15 mouse cellular contexts compared by ENCODE assay signal in genomic region chr9:88059005-88059404, GRCm38 (mm10).
DNase-seq lines count a peak whose midpoint lies in the region; ATAC-seq and TF ChIP-seq lines count a peak whose summit lies in the region.
"Had no signal": no experiment of that assay in that cellular context is flagged by ENCODE, and none has a peak within 500 bp of the region (broad histone marks: within the 10 kb centered on the region; RNA-seq: fewer than 3 reads in every experiment).

No protein-coding gene starts in this region.

- no peak overlapping the region for H3K9ac ChIP-seq in heart, embryonic 15.5 days
- H3K9ac ChIP-seq in midbrain, embryonic 11.5 days (ENCODE audit: low read length) = no peak overlapping the region
- H3K9ac ChIP-seq in hindbrain, postnatal 0 days (replicated peaks; ENCODE audit: low read length) = no peak overlapping the region
- H3K9ac ChIP-seq in stomach, embryonic 16.5 days (ENCODE audit: low read length) = no peak overlapping the region
- H3K9ac ChIP-seq: liver, embryonic 13.5 days had no signal

- no peak for TF ChIP-seq CTCF in hindbrain, postnatal 0 days (IDR thresholded peaks at IDR 0.05; ENCODE audit: low read depth)

- no peaks in the 10 kb centered on the region for H3K36me3 ChIP-seq in heart, embryonic 15.5 days
- no peaks in the 10 kb centered on the region for H3K36me3 ChIP-seq in midbrain, embryonic 11.5 days (ENCODE audit: control insufficient read depth, insufficient read depth, low read length)
- H3K36me3 ChIP-seq in midbrain, embryonic 10.5 days = no peaks in the 10 kb centered on the region
- H3K36me3 ChIP-seq in hindbrain, postnatal 0 days (ENCODE audit: insufficient read depth, low read length) = no peaks in the 10 kb centered on the region
- H3K36me3 ChIP-seq in stomach, embryonic 16.5 days (ENCODE audit: control insufficient read depth, insufficient read depth, low read length) = no peaks in the 10 kb centered on the region
- H3K36me3 ChIP-seq: liver, embryonic 13.5 days had no signal

- no peak overlapping the region for H3K4me2 ChIP-seq in heart, embryonic 15.5 days
- H3K4me2 ChIP-seq in midbrain, embryonic 11.5 days = no peak overlapping the region
- H3K4me2 ChIP-seq in hindbrain, postnatal 0 days (ENCODE audit: low read depth, low read length) = no peak overlapping the region
- no peak overlapping the region for H3K4me2 ChIP-seq in stomach, embryonic 16.5 days (ENCODE audit: low read depth, low read length)
- H3K4me2 ChIP-seq: liver, embryonic 13.5 days had no signal

- H3K4me1 ChIP-seq in heart, embryonic 15.5 days (replicated peaks) = no peaks in the 10 kb centered on the region
- H3K4me1 ChIP-seq in midbrain, embryonic 11.5 days (ENCODE audit: control insufficient read depth, insufficient read depth, low read length) = peaks cover 3% of the 10 kb centered on the region; the same call in 1 of the 2 replicates
- H3K4me1 ChIP-seq in midbrain, embryonic 10.5 days = peaks cover 13% of the 10 kb centered on the region
- no peaks in the 10 kb centered on the region for H3K4me1 ChIP-seq in hindbrain, postnatal 0 days (ENCODE audit: insufficient read depth, low read length)
- H3K4me1 ChIP-seq in stomach, embryonic 16.5 days (ENCODE audit: control insufficient read depth, insufficient read depth, low read length) = 0 out of 2 replicates have a peak, but pooled peaks cover 4% of the 10 kb centered on the region
- H3K4me1 ChIP-seq: liver, embryonic 13.5 days had no signal

- H3K9me3 ChIP-seq in heart, embryonic 15.5 days (replicated peaks) = no peaks in the 10 kb centered on the region
- no peaks in the 10 kb centered on the region for H3K9me3 ChIP-seq in midbrain, embryonic 11.5 days (ENCODE audit: control insufficient read depth, low read length)
- no peaks in the 10 kb centered on the region for H3K9me3 ChIP-seq in midbrain, embryonic 10.5 days (replicated peaks)
- H3K9me3 ChIP-seq in hindbrain, postnatal 0 days (ENCODE audit: low read length) = no peaks in the 10 kb centered on the region
- no peaks in the 10 kb centered on the region for H3K9me3 ChIP-seq in stomach, embryonic 16.5 days (replicated peaks; ENCODE audit: control insufficient read depth, low read length)
- H3K9me3 ChIP-seq: liver, embryonic 13.5 days had no signal

- ATAC-seq in heart, embryonic 15.5 days (replicated peaks; ENCODE audit: insufficient number of reproducible peaks, insufficient read depth, low FRiP score, low read depth) = no peak
- peak; percentile 46; the same call in 1 of the 2 replicates for ATAC-seq in midbrain, embryonic 11.5 days (ENCODE audit: low FRiP score)
- 0 out of 2 replicates have a peak, but pooled peaks have one; percentile 38 for ATAC-seq in hindbrain, postnatal 0 days
- ATAC-seq in stomach, embryonic 16.5 days (ENCODE audit: insufficient read depth, low FRiP score) = peak; percentile 53

- DNase-seq in heart, postnatal 4 days = no peak
- no peak for DNase-seq in midbrain, embryonic 11.5 days (ENCODE audit: low spot score, missing footprints)
- no peak for DNase-seq in midbrain, embryonic 10.5 days (ENCODE audit: low spot score)
- DNase-seq in hindbrain, postnatal 0 days (ENCODE audit: low spot score) = no peak
- no peak for DNase-seq in right cerebral cortex, postnatal 14 days
- no peak for DNase-seq in thymus, postnatal 36 days
- DNase-seq: adrenal gland, postnatal 25 days; B cell, adult 2 months; gastrocnemius, postnatal 25 days; kidney, adult 8-10 months; liver, embryonic 13.5 days; thymus, postnatal 4 days had no signal

- H3K27ac ChIP-seq in heart, embryonic 15.5 days = peak overlapping the region; percentile 29; the same call in 1 of the 2 replicates
- no peak overlapping the region for H3K27ac ChIP-seq in midbrain, embryonic 11.5 days (ENCODE audit: low read depth, low read length)
- H3K27ac ChIP-seq in midbrain, embryonic 10.5 days (replicated peaks) = no peak overlapping the region; the same call in 1 of the 2 replicates
- H3K27ac ChIP-seq in hindbrain, postnatal 0 days = no peak overlapping the region
- H3K27ac ChIP-seq in stomach, embryonic 16.5 days (ENCODE audit: low read length) = peak overlapping the region; percentile 58
- H3K27ac ChIP-seq: left cerebral cortex, adult 2 months; liver, embryonic 13.5 days had no signal

- no peaks in the 10 kb centered on the region for H3K27me3 ChIP-seq in heart, embryonic 15.5 days
- H3K27me3 ChIP-seq in midbrain, embryonic 11.5 days (ENCODE audit: control insufficient read depth, insufficient read depth, low read length) = no peaks in the 10 kb centered on the region
- no peaks in the 10 kb centered on the region for H3K27me3 ChIP-seq in midbrain, embryonic 10.5 days (ENCODE audit: low read depth, poor library complexity, severe bottlenecking)
- H3K27me3 ChIP-seq in hindbrain, postnatal 0 days (ENCODE audit: insufficient read depth, low read length) = no peaks in the 10 kb centered on the region
- no peaks in the 10 kb centered on the region for H3K27me3 ChIP-seq in stomach, embryonic 16.5 days (ENCODE audit: control insufficient read depth, insufficient read depth, low read length)
- H3K27me3 ChIP-seq: liver, embryonic 13.5 days had no signal

- 65% methylated on average over 3 of the region's 3 CpGs for WGBS in heart, embryonic 15.5 days
- 81% methylated on average over 3 of the region's 3 CpGs for WGBS in midbrain, embryonic 11.5 days
- WGBS in midbrain, embryonic 10.5 days = 86% methylated on average over 3 of the region's 3 CpGs
- 83% methylated on average over 3 of the region's 3 CpGs for WGBS in hindbrain, postnatal 0 days
- 66% methylated on average over 3 of the region's 3 CpGs for WGBS in stomach, embryonic 16.5 days

- no peak overlapping the region for H3K4me3 ChIP-seq in heart, embryonic 15.5 days
- H3K4me3 ChIP-seq in midbrain, embryonic 11.5 days (ENCODE audit: low read depth, low read length) = no peak overlapping the region
- no peak overlapping the region for H3K4me3 ChIP-seq in midbrain, embryonic 10.5 days
- no peak overlapping the region for H3K4me3 ChIP-seq in hindbrain, postnatal 0 days (ENCODE audit: low read length)
- no peak overlapping the region for H3K4me3 ChIP-seq in stomach, embryonic 16.5 days (replicated peaks; ENCODE audit: low read length)
- H3K4me3 ChIP-seq: left cerebral cortex, adult 2 months; liver, embryonic 13.5 days had no signal

Comparison
In these comparisons a context has a peak if more than half of its experiments do, and no peak if none do; other contexts are left out.
1. H3K27ac ChIP-seq: peak in heart, embryonic 15.5 days (single experiment) and stomach, embryonic 16.5 days (single experiment); none in midbrain, embryonic 11.5 days (single experiment), midbrain, embryonic 10.5 days (single experiment) and hindbrain, postnatal 0 days (single experiment).